Mouse (Mus musculus) monocyte, adult 2 months (primary cell): ENCODE results near the gene H2-Ab1.

Experiments used
- DNase-seq, 2 experiments: peaks; one replicate each; pipeline ENCODE4 v3.0.0; 2022; ENCODE audit warnings: low spot score in 2 of 2, low read depth in 1 of 2

H2-Ab1 gene

GRCm38 (mm10) chr17:34280499-34281038, 23.1 kb downstream of the H2-Ab1 start:
- DNase-seq = no peak

- no peak for DNase-seq
Measured at GRCm38 (mm10) chr17:34281836-34282235, 24.3 kb downstream of the H2-Ab1 start.

GRCm38 (mm10) chr17:34285371-34285770, 27.9 kb downstream of the H2-Ab1 start:
- peak in 1 of 2 experiments; percentile 6 for DNase-seq

- peak in 1 of 2 experiments; percentile 22 for DNase-seq
Measured at GRCm38 (mm10) chr17:34285848-34286247, 28.4 kb downstream of the H2-Ab1 start.

GRCm38 (mm10) chr17:34286501-34286900, 29.0 kb downstream of the H2-Ab1 start:
- no peak for DNase-seq

- DNase-seq = no peak
Measured at GRCm38 (mm10) chr17:34286999-34287398, 29.5 kb downstream of the H2-Ab1 start.

GRCm38 (mm10) chr17:34287648-34288047, 30.2 kb downstream of the H2-Ab1 start, which contains the start of gene H2-Aa:
H2-Aa (minus strand) TSS chr17:34287823.
- DNase-seq = peak; percentile 37 to 83

- DNase-seq = no peak
Measured at GRCm38 (mm10) chr17:34288131-34288530, 30.6 kb downstream of the H2-Ab1 start.

- peak in 1 of 2 experiments; percentile 83 for DNase-seq
Measured at GRCm38 (mm10) chr17:34291609-34292008, 34.1 kb downstream of the H2-Ab1 start.

GRCm38 (mm10) chr17:34292570-34292969, 35.1 kb downstream of the H2-Ab1 start:
- no peak for DNase-seq

- peak in 1 of 2 experiments; percentile 66 for DNase-seq
Measured at GRCm38 (mm10) chr17:34293533-34293932, 36.0 kb downstream of the H2-Ab1 start.

GRCm38 (mm10) chr17:34294249-34294648, 36.8 kb downstream of the H2-Ab1 start:
- no peak for DNase-seq

GRCm38 (mm10) chr17:34295307-34295706, 37.8 kb downstream of the H2-Ab1 start:
- no peak for DNase-seq

GRCm38 (mm10) chr17:34295891-34296794, 38.7 kb downstream of the H2-Ab1 start:
- peak in 1 of 2 experiments; percentile 78 for DNase-seq

- peak in 1 of 2 experiments; percentile 1 for DNase-seq
Measured at GRCm38 (mm10) chr17:34299356-34299755, 41.9 kb downstream of the H2-Ab1 start.

GRCm38 (mm10) chr17:34300071-34300470, 42.6 kb downstream of the H2-Ab1 start:
- no peak for DNase-seq

- peak in 1 of 2 experiments; percentile 40 for DNase-seq
Measured at GRCm38 (mm10) chr17:34300691-34301566, 43.4 kb downstream of the H2-Ab1 start.

- DNase-seq = no peak
Measured at GRCm38 (mm10) chr17:34301670-34302190, 44.2 kb downstream of the H2-Ab1 start.

- DNase-seq = no peak
Measured at GRCm38 (mm10) chr17:34303789-34304188, 46.3 kb downstream of the H2-Ab1 start.

- peak in 1 of 2 experiments; percentile 67 for DNase-seq
Measured at GRCm38 (mm10) chr17:34304751-34305150, 47.3 kb downstream of the H2-Ab1 start.
